Mouse (Mus musculus): ENCODE results near the gene Tssk4.

Tssk4 gene

GRCm38 (mm10) chr14:55649884-55650283 is at the start of gene Tssk4:
Gene Tssk4, plus strand, starts transcription at chr14:55650184.
- no peak for DNase-seq (ENCODE audit: low spot score)

- DNase-seq (ENCODE audit: low spot score) = no peak
These were observed 46.7 kb upstream of the Tssk4 start, which contains the start of gene Irf9 for GRCm38 (mm10) chr14:55603271-55603632. Gene Irf9, plus strand, starts transcription at chr14:55603571.

GRCm38 (mm10) chr14:55603633-55604576 is 46.1 kb upstream of the Tssk4 start:
- peak; percentile 97 for DNase-seq (ENCODE audit: low spot score)

GRCm38 (mm10) chr14:55604823-55605222 is 45.2 kb upstream of the Tssk4 start:
- DNase-seq (ENCODE audit: low spot score) = no peak

GRCm38 (mm10) chr14:55605743-55606459 is 44.1 kb upstream of the Tssk4 start:
- DNase-seq (ENCODE audit: low spot score) = no peak

- no peak for DNase-seq (ENCODE audit: low spot score)
These were observed 41.6 kb upstream of the Tssk4 start for GRCm38 (mm10) chr14:55608339-55608738.

- no peak for DNase-seq (ENCODE audit: low spot score)
These were observed 36.6 kb upstream of the Tssk4 start for GRCm38 (mm10) chr14:55613346-55613745.

GRCm38 (mm10) chr14:55614565-55615178 is 35.3 kb upstream of the Tssk4 start:
- no peak for DNase-seq (ENCODE audit: low spot score)

GRCm38 (mm10) chr14:55615876-55616275 is 34.1 kb upstream of the Tssk4 start:
- DNase-seq (ENCODE audit: low spot score) = no peak

GRCm38 (mm10) chr14:55616844-55617243 is 33.1 kb upstream of the Tssk4 start:
- DNase-seq (ENCODE audit: low spot score) = no peak

GRCm38 (mm10) chr14:55617822-55618221 is 32.2 kb upstream of the Tssk4 start, which contains the start of gene Rec8:
Gene Rec8, plus strand, starts transcription at chr14:55618037.
- peak; percentile 47 for DNase-seq (ENCODE audit: low spot score)

GRCm38 (mm10) chr14:55618486-55619195 is 31.3 kb upstream of the Tssk4 start:
- no peak for DNase-seq (ENCODE audit: low spot score)

- no peak for DNase-seq (ENCODE audit: low spot score)
These were observed 21.7 kb upstream of the Tssk4 start for GRCm38 (mm10) chr14:55628077-55628827.

GRCm38 (mm10) chr14:55629312-55629711 is 20.7 kb upstream of the Tssk4 start:
- DNase-seq (ENCODE audit: low spot score) = peak; percentile 51

- DNase-seq (ENCODE audit: low spot score) = no peak
These were observed 15.0 kb upstream of the Tssk4 start for GRCm38 (mm10) chr14:55634874-55635522.

GRCm38 (mm10) chr14:55635523-55636007 is 14.4 kb upstream of the Tssk4 start, which contains the start of gene Ipo4:
Gene Ipo4, minus strand, starts transcription at chr14:55635957.
- DNase-seq (ENCODE audit: low spot score) = peak; percentile 91

- no peak for DNase-seq (ENCODE audit: low spot score)
These were observed 12.2 kb upstream of the Tssk4 start, which contains the start of gene Gm49378 for GRCm38 (mm10) chr14:55637795-55638194. Gene Gm49378, minus strand, starts transcription at chr14:55637895.

- no peak for DNase-seq (ENCODE audit: low spot score)
These were observed 9.2 kb upstream of the Tssk4 start for GRCm38 (mm10) chr14:55640816-55641215.

GRCm38 (mm10) chr14:55641291-55641690 is 8.7 kb upstream of the Tssk4 start:
- DNase-seq (ENCODE audit: low spot score) = no peak

- DNase-seq (ENCODE audit: low spot score) = no peak
These were observed 7.3 kb upstream of the Tssk4 start for GRCm38 (mm10) chr14:55642679-55643059.

Measured in lung, postnatal 25 days (tissue).